Mouse (Mus musculus) testis, postnatal 10 days (tissue): ENCODE results near the gene Kncn.

ENCODE experiments used
- DNase-seq: peaks from one replicate; pipeline ENCODE4 v3.0.0; 2021; ENCODE audit warnings: low spot score

Gene Kncn

GRCm38 (mm10) chr4:115937061-115937976, 53.1 kb downstream of the Kncn start:
- no peak for DNase-seq

GRCm38 (mm10) chr4:115938276-115939160, 54.3 kb downstream of the Kncn start:
- DNase-seq, result no peak
